Comparison of ENCODE assay signal across 10 mouse cellular contexts in the genomic region with DNA sequence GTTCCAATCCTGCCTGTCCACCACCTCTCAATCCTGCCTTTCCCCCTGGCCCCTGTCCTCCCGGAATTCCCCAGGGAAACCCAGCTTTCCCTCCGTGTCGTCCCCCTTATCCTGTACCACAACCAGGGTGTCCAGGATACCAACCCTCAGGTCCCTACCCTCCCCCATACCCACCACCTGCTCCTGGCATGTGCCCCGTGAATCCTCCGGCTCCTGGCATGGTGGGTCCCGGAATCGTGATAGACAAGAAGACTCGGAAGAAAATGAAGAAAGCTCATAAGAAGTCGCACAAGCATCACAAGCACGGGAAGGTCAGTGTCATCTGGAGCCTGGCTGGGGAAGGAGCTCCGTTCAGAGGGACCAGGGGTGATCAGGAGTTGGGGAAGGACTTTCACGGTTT. TPM values are rescaled to one million over a fixed set of nuclear protein-coding genes. Genes with fewer than 3 reads are reported as not detected.
A peak's percentile ranks its signal among the peaks of the same experiment; 100 is the strongest.
DNase-seq lines count a peak whose midpoint lies in the region; ATAC-seq and TF ChIP-seq lines count a peak whose summit lies in the region.
"Had no signal": no experiment of that assay in that cellular context is flagged by ENCODE, and none has a peak within 500 bp of the region (broad histone marks: within the 10 kb centered on the region; RNA-seq: fewer than 3 reads in every experiment).

No protein-coding gene starts in this region.

- H3K27me3 ChIP-seq in erythroblast, embryonic 14.5 days (ENCODE audit: control insufficient read depth) = no peaks in the 10 kb centered on the region
- no peaks in the 10 kb centered on the region for H3K27me3 ChIP-seq in lung, embryonic 15.5 days
- H3K27me3 ChIP-seq in embryonic facial prominence, embryonic 14.5 days (replicated peaks; ENCODE audit: control insufficient read depth, insufficient read depth, low read length) = no peaks in the 10 kb centered on the region
- no peaks in the 10 kb centered on the region for H3K27me3 ChIP-seq in liver, postnatal 0 days (ENCODE audit: insufficient read depth, low read length)

- 77% methylated on average over 12 of the region's 12 CpGs for WGBS in lung, embryonic 15.5 days
- 77% methylated on average over 12 of the region's 12 CpGs for WGBS in embryonic facial prominence, embryonic 14.5 days
- WGBS in liver, postnatal 0 days (ENCODE audit: insufficient replicate concordance) = 62% methylated on average over 12 of the region's 12 CpGs

- TF ChIP-seq CTCF in liver, postnatal 0 days (IDR thresholded peaks at IDR 0.05; ENCODE audit: low read depth) = no peak

- peaks cover 62% of the 10 kb centered on the region for H3K4me1 ChIP-seq in erythroblast, embryonic 14.5 days (ENCODE audit: control insufficient read depth)
- 0 out of 2 replicates have a peak, but pooled peaks cover 3% of the 10 kb centered on the region for H3K4me1 ChIP-seq in lung, embryonic 15.5 days
- H3K4me1 ChIP-seq in embryonic facial prominence, embryonic 14.5 days (ENCODE audit: control insufficient read depth, insufficient read depth, low read length) = no peaks in the 10 kb centered on the region
- H3K4me1 ChIP-seq in liver, postnatal 0 days (ENCODE audit: insufficient read depth) = peaks cover 34% of the 10 kb centered on the region

- no peak overlapping the region for H3K27ac ChIP-seq in lung, embryonic 15.5 days
- H3K27ac ChIP-seq in embryonic facial prominence, embryonic 14.5 days (replicated peaks; ENCODE audit: low read depth, low read length) = no peak overlapping the region
- peak overlapping the region; percentile 80 for H3K27ac ChIP-seq in liver, postnatal 0 days (ENCODE audit: low read depth)

- DNase-seq in lung, postnatal 25 days (ENCODE audit: low spot score) = no peak
- no peak for DNase-seq in embryonic facial prominence, embryonic 14.5 days (ENCODE audit: low spot score)
- DNase-seq in liver, postnatal 0 days = peak; percentile 18
- no peak for DNase-seq in retina, embryonic 14.5 days (ENCODE audit: low spot score)
- no peak for DNase-seq in gastrocnemius, postnatal 36 days

- no peak for TF ChIP-seq EP300 in liver, postnatal 0 days (IDR thresholded peaks at IDR 0.05; ENCODE audit: low read depth)

- peaks cover 43% of the 10 kb centered on the region for H3K36me3 ChIP-seq in erythroblast, embryonic 14.5 days (ENCODE audit: control insufficient read depth)
- H3K36me3 ChIP-seq in lung, embryonic 15.5 days = no peaks in the 10 kb centered on the region
- H3K36me3 ChIP-seq in embryonic facial prominence, embryonic 14.5 days (ENCODE audit: control insufficient read depth, insufficient read depth, low read length) = 0 out of 2 replicates have a peak, but pooled peaks cover 4% of the 10 kb centered on the region
- H3K36me3 ChIP-seq in liver, postnatal 0 days (replicated peaks; ENCODE audit: insufficient read depth, low read length) = peaks cover 27% of the 10 kb centered on the region

- ATAC-seq in erythroblast, adult 5-6 weeks (replicated peaks; ENCODE audit: low FRiP score, poor library complexity, severe bottlenecking) = no peak
- ATAC-seq in lung, embryonic 15.5 days (ENCODE audit: borderline replicate concordance, extremely low read depth, low FRiP score, low TSS enrichment) = no peak
- ATAC-seq in embryonic facial prominence, embryonic 14.5 days (ENCODE audit: low read depth) = no peak
- no peak for ATAC-seq in liver, postnatal 0 days

- peak overlapping the region; percentile 76 for H3K4me3 ChIP-seq in erythroblast, embryonic 14.5 days (replicated peaks)
- no peak overlapping the region for H3K4me3 ChIP-seq in lung, embryonic 15.5 days
- H3K4me3 ChIP-seq in embryonic facial prominence, embryonic 14.5 days (ENCODE audit: low read depth, low read length) = no peak overlapping the region
- H3K4me3 ChIP-seq in liver, postnatal 0 days (ENCODE audit: low read depth, low read length) = peak overlapping the region; percentile 59

- H3K4me2 ChIP-seq in lung, embryonic 15.5 days = 0 out of 2 replicates have a peak overlapping the region, but pooled peaks have one; percentile 4
- H3K4me2 ChIP-seq in embryonic facial prominence, embryonic 14.5 days (ENCODE audit: low read depth, low read length) = peak overlapping the region; percentile 1; the same call in 1 of the 2 replicates
- peak overlapping the region; percentile 90 for H3K4me2 ChIP-seq in liver, postnatal 0 days (ENCODE audit: low read depth, low read length)

- H3K9me3 ChIP-seq in erythroblast, embryonic 14.5 days (ENCODE audit: control insufficient read depth, low read length) = no peaks in the 10 kb centered on the region
- no peaks in the 10 kb centered on the region for H3K9me3 ChIP-seq in lung, embryonic 15.5 days
- no peaks in the 10 kb centered on the region for H3K9me3 ChIP-seq in embryonic facial prominence, embryonic 14.5 days (ENCODE audit: control insufficient read depth, low read length)
- no peaks in the 10 kb centered on the region for H3K9me3 ChIP-seq in liver, postnatal 0 days (ENCODE audit: low read length)

- intact Hi-C loops in gastrocnemius, postnatal 36 days (cut with DNase I) = loop anchor here (5.0 kb wide), 1 partner anchor 207 kb away; no protein-coding TSS in a partner anchor

- no peak overlapping the region for H3K9ac ChIP-seq in lung, embryonic 15.5 days
- no peak overlapping the region for H3K9ac ChIP-seq in embryonic facial prominence, embryonic 14.5 days (ENCODE audit: low read depth, low read length)
- H3K9ac ChIP-seq in liver, postnatal 0 days (replicated peaks) = peak overlapping the region; percentile 64

RNA-seq across cellular contexts. Expression of a gene that starts 1.6 kb away (rescaled TPM):
- 28.4 and 73.8 TPM in 2 replicates for polyA plus RNA-seq in erythroblast, embryonic 14.5 days (2012)
- 70.9 and 84.4 TPM in 2 replicates for total RNA-seq in erythroblast, adult 5-6 weeks (2015; ENCODE audit: low replicate concordance)
- 37.6 and 64.5 TPM in 2 replicates for total RNA-seq in erythroblast, adult 5-6 weeks (2017; ENCODE audit: low replicate concordance)
- 69.4 and 71.4 TPM in 2 replicates for polyA plus RNA-seq in lung, embryonic 15.5 days (2015; fragmentation: Nextera tagmentation; extraction: Ambion mirVana)
- polyA plus RNA-seq in embryonic facial prominence, embryonic 14.5 days (2014; fragmentation: Nextera tagmentation; extraction: Ambion mirVana) = 95.9 and 97.6 TPM in 2 replicates
- polyA plus RNA-seq in liver, postnatal 0 days (2015; fragmentation: Nextera tagmentation; extraction: Ambion mirVana) = 76.0 and 77.2 TPM in 2 replicates
- 10 to 100 TPM; 13.4 to 13.7 TPM for total RNA-seq in gastrocnemius, postnatal 36 days (2021)

RNA-seq across cellular contexts. Expression of a gene that starts 9.9 kb away (rescaled TPM):
- 31.3 and 62.4 TPM in 2 replicates for polyA plus RNA-seq in erythroblast, embryonic 14.5 days (2012)
- 252 and 321 TPM in 2 replicates for total RNA-seq in erythroblast, adult 5-6 weeks (2015; ENCODE audit: low replicate concordance)
- total RNA-seq in erythroblast, adult 5-6 weeks (2017; ENCODE audit: low replicate concordance) = 85.4 and 91.0 TPM in 2 replicates
- 217 TPM in 2 replicates for polyA plus RNA-seq in lung, embryonic 15.5 days (2015; fragmentation: Nextera tagmentation; extraction: Ambion mirVana)
- polyA plus RNA-seq in embryonic facial prominence, embryonic 14.5 days (2014; fragmentation: Nextera tagmentation; extraction: Ambion mirVana) = 276 and 279 TPM in 2 replicates
- 68.4 and 70.9 TPM in 2 replicates for polyA plus RNA-seq in liver, postnatal 0 days (2015; fragmentation: Nextera tagmentation; extraction: Ambion mirVana)
- total RNA-seq in gastrocnemius, postnatal 36 days (2021) = 100 to 1,000 TPM; 350 to 411 TPM

RNA-seq across cellular contexts. Expression of a gene that starts 15.2 kb away (rescaled TPM):
- polyA plus RNA-seq in erythroblast, embryonic 14.5 days (2012) = 0.03 and 0.08 TPM in 2 replicates
- total RNA-seq in erythroblast, adult 5-6 weeks (2015; ENCODE audit: low replicate concordance) = not detected in 2 replicates
- not detected in 2 replicates for total RNA-seq in erythroblast, adult 5-6 weeks (2017; ENCODE audit: low replicate concordance)
- 0.59 and 0.82 TPM in 2 replicates for polyA plus RNA-seq in lung, embryonic 15.5 days (2015; fragmentation: Nextera tagmentation; extraction: Ambion mirVana)
- polyA plus RNA-seq in embryonic facial prominence, embryonic 14.5 days (2014; fragmentation: Nextera tagmentation; extraction: Ambion mirVana) = 0.26 and 0.96 TPM in 2 replicates
- 0.36 and 0.60 TPM in 2 replicates for polyA plus RNA-seq in liver, postnatal 0 days (2015; fragmentation: Nextera tagmentation; extraction: Ambion mirVana)
- total RNA-seq in gastrocnemius, postnatal 36 days (2021) = 1 to 10 TPM; 9.1 to 10.0 TPM

RNA-seq across cellular contexts. Expression of a gene that starts 43.1 kb away (rescaled TPM):
- not detected in 2 replicates for polyA plus RNA-seq in erythroblast, embryonic 14.5 days (2012)
- total RNA-seq in erythroblast, adult 5-6 weeks (2015; ENCODE audit: low replicate concordance) = not detected in 2 replicates
- total RNA-seq in erythroblast, adult 5-6 weeks (2017; ENCODE audit: low replicate concordance) = not detected in 2 replicates
- not detected in 2 replicates for polyA plus RNA-seq in lung, embryonic 15.5 days (2015; fragmentation: Nextera tagmentation; extraction: Ambion mirVana)
- 3.2 and 5.2 TPM in 2 replicates for polyA plus RNA-seq in embryonic facial prominence, embryonic 14.5 days (2014; fragmentation: Nextera tagmentation; extraction: Ambion mirVana)
- not detected in 2 replicates for polyA plus RNA-seq in liver, postnatal 0 days (2015; fragmentation: Nextera tagmentation; extraction: Ambion mirVana)
- total RNA-seq in gastrocnemius, postnatal 36 days (2021) = not detected
- total RNA-seq: layer of hippocampus, adult 18-20 months had no signal
- polyA plus RNA-seq: forebrain, embryonic 14.5 days had no signal

RNA-seq across cellular contexts. Expression of a gene that starts 54.5 kb away (rescaled TPM):
- 0.32 and 0.93 TPM in 2 replicates for polyA plus RNA-seq in erythroblast, embryonic 14.5 days (2012)
- 42.2 and 66.3 TPM in 2 replicates for total RNA-seq in erythroblast, adult 5-6 weeks (2015; ENCODE audit: low replicate concordance)
- total RNA-seq in erythroblast, adult 5-6 weeks (2017; ENCODE audit: low replicate concordance) = 20.2 and 23.1 TPM in 2 replicates
- 10.6 TPM in 2 replicates for polyA plus RNA-seq in lung, embryonic 15.5 days (2015; fragmentation: Nextera tagmentation; extraction: Ambion mirVana)
- polyA plus RNA-seq in embryonic facial prominence, embryonic 14.5 days (2014; fragmentation: Nextera tagmentation; extraction: Ambion mirVana) = 15.5 and 16.5 TPM in 2 replicates
- 2.8 and 2.9 TPM in 2 replicates for polyA plus RNA-seq in liver, postnatal 0 days (2015; fragmentation: Nextera tagmentation; extraction: Ambion mirVana)
- total RNA-seq in gastrocnemius, postnatal 36 days (2021) = 10 to 100 TPM; 20.2 to 22.8 TPM

Comparison
In these comparisons a context has a peak if more than half of its experiments do, and no peak if none do; other contexts are left out.
1. H3K4me3 ChIP-seq: peak in erythroblast, embryonic 14.5 days (single experiment) and liver, postnatal 0 days (single experiment); none in lung, embryonic 15.5 days (single experiment) and embryonic facial prominence, embryonic 14.5 days (single experiment).
2. H3K4me2 ChIP-seq: peak in every context shown above with its lines; median percentile 90 in liver, postnatal 0 days; 4 in lung, embryonic 15.5 days; 1 in embryonic facial prominence, embryonic 14.5 days.